Mouse (Mus musculus) CH12.LX (cell line): Measurements from ENCODE around the gene Ncam2.

Source experiments
- CTCF ChIP-seq, 2 experiments: IDR thresholded peaks in 1 of 2; conservative IDR thresholded peaks in 1 of 2; 2 replicates each; pipeline ENCODE4 v1.5.1; 2011 to 2012; ENCODE audit warnings: low read depth in 2 of 2, low read length in 2 of 2, improper control_type of control experiment in 1 of 2, inconsistent platforms in 1 of 2, mild to moderate bottlenecking in 1 of 2, moderate library complexity in 1 of 2
- EP300 ChIP-seq: IDR thresholded peaks from 2 replicates; pipeline ENCODE4 v1.6.1; 2011; ENCODE audit warnings: low read length, improper control_type of control experiment
- ETS1 ChIP-seq: conservative IDR thresholded peaks from 2 replicates; pipeline ENCODE4 v1.6.1; 2012; ENCODE audit warnings: low read depth, mild to moderate bottlenecking, inconsistent platforms, low read length, improper control_type of control experiment, moderate library complexity
- HCFC1 ChIP-seq: IDR thresholded peaks from 2 replicates; pipeline ENCODE4 v1.6.1; 2012; ENCODE audit warnings: low read depth, mild to moderate bottlenecking, inconsistent platforms, low read length, improper control_type of control experiment
- MYC ChIP-seq: IDR thresholded peaks from 2 replicates; pipeline ENCODE4 v1.6.1; 2011; ENCODE audit warnings: low read depth, mild to moderate bottlenecking, improper control_type of control experiment, low read length
- POLR2A ChIP-seq: IDR thresholded peaks from 2 replicates; pipeline ENCODE4 v1.6.1; 2011; ENCODE audit warnings: low read depth, mild to moderate bottlenecking, improper control_type of control experiment, low read length

GRCm38 (mm10) chr16:81260429-81260828 is 59.9 kb downstream of the Ncam2 start:
- no peak for TF ChIP-seq CTCF (conservative IDR thresholded peaks at IDR 0.05 in 1 of 2, IDR thresholded peaks at IDR 0.05 in 1 of 2; ENCODE audit: low read depth in 2 of 2, low read length in 2 of 2)
- no peak for TF ChIP-seq MYC
- no peak for TF ChIP-seq ETS1
- no peak for TF ChIP-seq EP300
- no peak for TF ChIP-seq HCFC1
- TF ChIP-seq POLR2A = no peak
